Mouse (Mus musculus) thymus, adult 2 months (tissue): Measurements from ENCODE around the gene Tnk2. TPM values are rescaled to one million over a fixed set of nuclear protein-coding genes. Genes with fewer than 3 reads are reported as not detected.

Experiments
- DNase-seq: peaks from one replicate; pipeline ENCODE4 v3.0.0; 2021
- H3K27ac ChIP-seq: fragments of 200-500 bp; 2 replicates; pipeline ENCODE4 v1.5.1; 2012; ENCODE audit warnings: low read length, control low read depth; ENCODE audit not compliant: control insufficient read depth, insufficient read depth
- H3K27me3 ChIP-seq: fragments of 200-500 bp; 2 replicates; pipeline ENCODE4 v1.6.1; 2012; ENCODE audit warnings: mild to moderate bottlenecking, low read length, moderate library complexity, mixed read lengths; ENCODE audit not compliant: control insufficient read depth, insufficient read depth
- H3K36me3 ChIP-seq: fragments of 200-500 bp; 2 replicates; pipeline ENCODE4 v1.6.1; 2012; ENCODE audit warnings: mild to moderate bottlenecking, low read length, moderate library complexity; ENCODE audit not compliant: control insufficient read depth, insufficient read depth
- H3K4me1 ChIP-seq: fragments of 200-500 bp; replicated peaks from 2 replicates; pipeline ENCODE4 v1.6.1; 2012; ENCODE audit warnings: low read length; ENCODE audit not compliant: control insufficient read depth, insufficient read depth
- H3K4me3 ChIP-seq: fragments of 200-500 bp; 2 replicates; pipeline ENCODE4 v1.5.1; 2012; ENCODE audit warnings: mild to moderate bottlenecking, low read length, control low read depth, moderate library complexity; ENCODE audit not compliant: control insufficient read depth, insufficient read depth
- CTCF ChIP-seq: fragments of 200-500 bp; IDR thresholded peaks from 2 replicates; pipeline ENCODE4 v1.5.1; 2012; ENCODE audit warnings: mild to moderate bottlenecking, control low read depth, low read length, moderate library complexity, borderline replicate concordance; ENCODE audit not compliant: control insufficient read depth, poor library complexity, insufficient read depth; ENCODE audit errors: extremely low read depth
- POLR2A ChIP-seq: fragments of 200-500 bp; IDR thresholded peaks from 2 replicates; pipeline ENCODE4 v1.6.1; 2012; ENCODE audit warnings: mild to moderate bottlenecking, low read length, control low read depth, moderate library complexity; ENCODE audit not compliant: control insufficient read depth, poor library complexity, insufficient read depth; ENCODE audit errors: extremely low read depth
- WGBS: fragments of 180-500 bp; shearing (Covaris S2); methylation state at CpG from one replicate; pipeline ENCODE4 v1.1.7; 2018; 5-methylcytosine and 5-hydroxymethylcytosine counted together
- polyA plus RNA-seq: library from polyadenylated mRNA; depleted of rRNA; stranded (reverse); fragments of >200 nt; gene quantifications from 2 replicates; pipeline ENCODE4 v1.2.3, GENCODE M21; 2012; rRNA removed

The Tnk2 gene
- polyA plus RNA-seq, 1 experiment = 479 TPM

DNA sequence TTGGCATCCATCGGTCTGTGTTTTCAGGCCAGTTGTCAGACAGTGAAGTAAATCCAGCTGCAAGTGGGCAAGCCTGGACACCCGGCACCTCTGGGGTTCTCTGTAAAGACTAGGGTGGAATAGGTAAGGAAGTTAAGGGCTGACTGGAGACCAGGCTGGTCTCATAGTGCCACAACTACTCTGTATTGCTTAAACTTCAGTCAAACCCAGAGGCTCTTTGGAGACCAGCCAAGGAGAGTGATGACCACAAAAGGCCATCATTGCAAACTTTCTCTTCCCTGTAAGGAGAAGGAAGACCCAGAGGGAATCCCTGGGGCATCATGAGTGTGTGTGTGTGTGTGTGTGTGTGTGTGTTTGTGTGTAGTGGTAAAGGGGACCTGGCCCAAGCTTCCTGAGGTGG lies 80.6 kb downstream of the Tnk2 start:
- DNase-seq = no peak
- Histone ChIP-seq H3K27me3 (no peaks in the 10 kb centered on the region), H3K4me3 (no peak overlapping the region), H3K4me1 (no peaks in the 10 kb centered on the region), H3K27ac (no peak overlapping the region), H3K36me3 (no peaks in the 10 kb centered on the region)
- TF ChIP-seq CTCF = no peak
- TF ChIP-seq POLR2A = no peak
- 94% methylated on average over 2 of the region's 2 CpGs for WGBS

DNA sequence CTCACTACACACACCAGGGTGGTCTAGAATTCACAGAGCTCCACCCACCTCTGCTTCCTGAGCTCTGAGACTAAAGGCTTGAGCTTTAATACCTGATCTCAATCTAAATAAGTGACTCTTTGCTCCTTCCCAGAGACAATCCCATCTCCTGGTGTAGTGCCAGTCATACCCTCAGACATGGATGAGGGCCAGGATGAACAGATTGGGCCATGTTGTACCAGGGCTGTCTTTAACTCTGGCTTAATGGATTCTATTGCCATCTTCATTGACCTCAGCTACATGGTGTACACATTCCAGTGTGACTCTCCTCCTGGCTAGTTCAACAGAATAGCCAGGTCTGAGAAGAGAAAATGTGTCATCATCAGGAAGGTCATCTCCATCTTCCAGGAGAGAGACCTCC lies 82.8 kb downstream of the Tnk2 start:
- H3K4me3 ChIP-seq = no peak overlapping the region
- DNase-seq = no peak
- no peaks in the 10 kb centered on the region for H3K27me3 ChIP-seq

GRCm38 (mm10) chr16:32728240-32728639 lies 84.6 kb downstream of the Tnk2 start:
- no peak for TF ChIP-seq POLR2A
- TF ChIP-seq CTCF = no peak
- H3K27me3 ChIP-seq = no peaks in the 10 kb centered on the region
- H3K4me3 ChIP-seq = no peak overlapping the region
- H3K27ac ChIP-seq = no peak overlapping the region
- no peaks in the 10 kb centered on the region for H3K36me3 ChIP-seq
- H3K4me1 ChIP-seq = no peaks in the 10 kb centered on the region
- no peak for DNase-seq

More for the DNA sequence above, 82.8 kb downstream of the Tnk2 start:
- H3K36me3 ChIP-seq = no peaks in the 10 kb centered on the region
- no peaks in the 10 kb centered on the region for H3K4me1 ChIP-seq
- no peak for TF ChIP-seq CTCF
- no peak for TF ChIP-seq POLR2A
- no peak overlapping the region for H3K27ac ChIP-seq

- no peak for DNase-seq
- no peak overlapping the region for H3K4me3 ChIP-seq
- no peaks in the 10 kb centered on the region for H3K4me1 ChIP-seq
- H3K27me3 ChIP-seq = no peaks in the 10 kb centered on the region
- no peaks in the 10 kb centered on the region for H3K36me3 ChIP-seq
- H3K27ac ChIP-seq = no peak overlapping the region
- TF ChIP-seq POLR2A = no peak
- TF ChIP-seq CTCF = no peak
- WGBS = 92% methylated on average over 1 of the region's 1 CpGs
These were observed 85.1 kb downstream of the Tnk2 start for GRCm38 (mm10) chr16:32728730-32729129.

Other genes starting within 250 kb of the Tnk2 start
- gene Tm4sf19, start 243.4 kb upstream of the Tnk2 start, polyA plus RNA-seq = 0.23 TPM in 2 replicates
- gene Tctex1d2, start 224.2 kb upstream of the Tnk2 start, polyA plus RNA-seq = 2.5 and 3.8 TPM in 2 replicates
- 19.7 and 21.2 TPM in 2 replicates for gene Pcyt1a, start 213.0 kb upstream of the Tnk2 start, polyA plus RNA-seq
- gene Slc51a, start 156.0 kb upstream of the Tnk2 start, polyA plus RNA-seq = 1.3 and 1.5 TPM in 2 replicates
- not detected in 2 replicates for gene Zdhhc19, start 147.6 kb upstream of the Tnk2 start, polyA plus RNA-seq
- 11.7 and 14.2 TPM in 2 replicates for gene Tfrc, start 35.0 kb upstream of the Tnk2 start, polyA plus RNA-seq
- 0.52 and 0.58 TPM in 2 replicates for gene Muc4, start 92.0 kb downstream of the Tnk2 start, polyA plus RNA-seq
- 0.22 TPM in 1 of 2 replicates, not detected in the other for gene Muc20, start 153.6 kb downstream of the Tnk2 start, polyA plus RNA-seq
- 0.18 TPM in 1 of 2 replicates, not detected in the other for gene Smbd1, start 166.6 kb downstream of the Tnk2 start, polyA plus RNA-seq
- 8.4 and 8.8 TPM in 2 replicates for gene Fyttd1, start 233.6 kb downstream of the Tnk2 start, polyA plus RNA-seq
- 33.9 and 36.4 TPM in 2 replicates for gene Rubcn, start 233.9 kb downstream of the Tnk2 start, polyA plus RNA-seq